Mouse (Mus musculus): ENCODE measurements around the gene Glis3. TPM values are rescaled to one million over a fixed set of nuclear protein-coding genes. Genes with fewer than 3 reads are reported as not detected.

Glis3 gene
- total and polyA plus RNA-seq, 3 experiments = 0.27 TPM; not detected in 2

DNA sequence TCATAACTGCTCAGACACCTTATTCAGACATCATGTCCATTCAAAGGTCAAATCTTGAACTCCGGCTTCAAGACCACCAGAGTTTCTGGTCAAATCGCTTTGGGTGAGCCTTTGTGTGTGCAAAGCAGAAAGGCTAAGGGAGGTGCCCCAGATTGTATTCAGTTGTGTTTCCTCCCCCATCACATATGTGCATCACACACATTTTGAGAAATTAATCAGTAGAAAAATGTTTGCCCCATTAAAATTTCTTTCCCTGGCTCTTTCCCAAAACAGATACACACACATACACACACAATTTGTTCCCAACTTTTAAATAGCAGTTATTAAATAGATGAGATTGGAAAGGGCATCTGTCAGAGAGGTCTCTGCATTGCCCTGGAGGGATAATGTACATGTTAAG lies 442.3 kb downstream of the Glis3 start:
- H3K4me1 ChIP-seq (ENCODE audit: insufficient read depth, low read depth, low read length) = no peaks in the 10 kb centered on the region
- TF ChIP-seq TAL1 (conservative IDR thresholded peaks at IDR 0.05; ENCODE audit: low read depth, low read length) = no peak
- no peak for TF ChIP-seq POLR2AphosphoS5 (IDR thresholded peaks at IDR 0.05; ENCODE audit: insufficient replicate concordance, low read depth, low read length)
- no peak for TF ChIP-seq GATA2 (IDR thresholded peaks at IDR 0.05; ENCODE audit: borderline replicate concordance, low read depth, low read length)
- no peak for TF ChIP-seq GATA1 (IDR thresholded peaks at IDR 0.05; ENCODE audit: borderline replicate concordance, low read length)
- TF ChIP-seq CTCF (IDR thresholded peaks at IDR 0.05; ENCODE audit: low read depth, low read length) = no peak
- no peaks in the 10 kb centered on the region; the same call in 1 of the 2 replicates for H3K9me3 ChIP-seq (replicated peaks)
- DNase-seq (ENCODE audit: low spot score) = no peak
- no peak overlapping the region for H3K4me3 ChIP-seq (ENCODE audit: low read depth, low read length)
- H3K36me3 ChIP-seq (replicated peaks) = no peaks in the 10 kb centered on the region
- no peak for ATAC-seq (ENCODE audit: extremely low read depth, insufficient number of reproducible peaks, low FRiP score, poor library complexity, severe bottlenecking)
- no peaks in the 10 kb centered on the region for H3K27me3 ChIP-seq (ENCODE audit: insufficient read depth, low read length)

DNA sequence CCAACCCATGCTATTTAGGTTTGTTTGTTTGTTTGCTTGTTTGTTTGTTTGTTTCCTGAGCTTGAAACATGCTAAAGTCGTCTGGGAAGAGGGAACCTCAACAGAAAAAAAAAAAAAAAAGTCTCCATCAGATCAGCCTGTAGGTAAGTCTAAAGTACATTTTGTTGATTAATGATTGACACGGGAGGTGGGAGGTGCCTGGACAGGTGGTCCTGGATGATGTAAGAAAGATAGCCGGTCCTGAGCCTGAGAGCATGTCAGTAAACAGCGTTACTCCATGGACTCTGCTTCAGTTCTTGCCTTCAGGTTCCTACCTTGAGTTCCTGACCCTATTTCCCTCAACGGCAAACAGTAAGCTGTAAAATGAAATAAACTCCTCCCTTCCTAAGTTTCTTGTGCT lies 444.3 kb downstream of the Glis3 start:
- TF ChIP-seq POLR2AphosphoS5 (IDR thresholded peaks at IDR 0.05; ENCODE audit: insufficient replicate concordance, low read depth, low read length) = no peak
- no peak for TF ChIP-seq GATA1 (IDR thresholded peaks at IDR 0.05; ENCODE audit: borderline replicate concordance, low read length)
- TF ChIP-seq GATA2 (IDR thresholded peaks at IDR 0.05; ENCODE audit: borderline replicate concordance, low read depth, low read length) = no peak
- TF ChIP-seq CTCF (IDR thresholded peaks at IDR 0.05; ENCODE audit: low read depth, low read length) = no peak
- no peak for TF ChIP-seq TAL1 (conservative IDR thresholded peaks at IDR 0.05; ENCODE audit: low read depth, low read length)
- H3K4me1 ChIP-seq (ENCODE audit: insufficient read depth, low read depth, low read length) = no peaks in the 10 kb centered on the region
- H3K9me3 ChIP-seq (replicated peaks) = no peaks in the 10 kb centered on the region
- H3K27me3 ChIP-seq (ENCODE audit: insufficient read depth, low read length) = no peaks in the 10 kb centered on the region
- H3K36me3 ChIP-seq (replicated peaks) = no peaks in the 10 kb centered on the region
- ATAC-seq (ENCODE audit: extremely low read depth, insufficient number of reproducible peaks, low FRiP score, poor library complexity, severe bottlenecking) = no peak
- DNase-seq (ENCODE audit: low spot score) = no peak
- no peak overlapping the region for H3K4me3 ChIP-seq (ENCODE audit: low read depth, low read length)

GRCm38 (mm10) chr19:28235096-28235495 lies 444.8 kb downstream of the Glis3 start:
- Histone ChIP-seq H3K27me3 (ENCODE audit: insufficient read depth, low read length) (no peaks in the 10 kb centered on the region), H3K9me3 (replicated peaks) (no peaks in the 10 kb centered on the region), H3K4me1 (ENCODE audit: insufficient read depth, low read depth, low read length) (no peaks in the 10 kb centered on the region), H3K4me3 (ENCODE audit: low read depth, low read length) (no peak overlapping the region), H3K36me3 (replicated peaks) (no peaks in the 10 kb centered on the region)
- ATAC-seq (ENCODE audit: extremely low read depth, insufficient number of reproducible peaks, low FRiP score, poor library complexity, severe bottlenecking) (no peak), DNase-seq (ENCODE audit: low spot score) (no peak)
- TF ChIP-seq CTCF (IDR thresholded peaks at IDR 0.05; ENCODE audit: low read depth, low read length) (no peak), TAL1 (conservative IDR thresholded peaks at IDR 0.05; ENCODE audit: low read depth, low read length) (no peak), GATA2 (IDR thresholded peaks at IDR 0.05; ENCODE audit: borderline replicate concordance, low read depth, low read length) (no peak), GATA1 (IDR thresholded peaks at IDR 0.05; ENCODE audit: borderline replicate concordance, low read length) (no peak), POLR2AphosphoS5 (IDR thresholded peaks at IDR 0.05; ENCODE audit: insufficient replicate concordance, low read depth, low read length) (no peak)

DNA sequence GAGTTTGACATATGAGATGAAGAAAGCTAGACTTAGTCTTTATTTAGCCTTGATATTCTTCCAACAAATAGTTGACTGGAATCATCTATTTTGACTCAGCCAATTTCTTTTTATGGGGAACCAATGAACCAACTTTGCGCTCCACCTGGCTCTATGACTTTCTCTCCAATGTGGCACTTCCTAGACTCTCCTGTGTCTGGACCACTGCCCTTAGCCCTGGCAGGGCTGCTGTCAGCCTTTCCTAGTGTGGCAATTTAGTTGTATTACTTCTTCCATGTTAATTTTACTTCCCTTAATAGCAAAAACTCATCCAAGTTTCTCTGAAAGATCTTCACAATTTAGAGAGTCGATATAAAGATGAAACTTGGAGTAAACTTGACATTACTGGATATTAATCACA lies 445.2 kb downstream of the Glis3 start:
- no peaks in the 10 kb centered on the region for H3K4me1 ChIP-seq (ENCODE audit: insufficient read depth, low read depth, low read length)
- DNase-seq (ENCODE audit: low spot score) (no peak), ATAC-seq (ENCODE audit: extremely low read depth, insufficient number of reproducible peaks, low FRiP score, poor library complexity, severe bottlenecking) (no peak)
- no peaks in the 10 kb centered on the region for H3K27me3 ChIP-seq (ENCODE audit: insufficient read depth, low read length)
- no peak overlapping the region for H3K4me3 ChIP-seq (ENCODE audit: low read depth, low read length)
- TF ChIP-seq CTCF (IDR thresholded peaks at IDR 0.05; ENCODE audit: low read depth, low read length) = no peak
- no peaks in the 10 kb centered on the region for H3K36me3 ChIP-seq (replicated peaks)
- H3K9me3 ChIP-seq (replicated peaks) = no peaks in the 10 kb centered on the region

DNA sequence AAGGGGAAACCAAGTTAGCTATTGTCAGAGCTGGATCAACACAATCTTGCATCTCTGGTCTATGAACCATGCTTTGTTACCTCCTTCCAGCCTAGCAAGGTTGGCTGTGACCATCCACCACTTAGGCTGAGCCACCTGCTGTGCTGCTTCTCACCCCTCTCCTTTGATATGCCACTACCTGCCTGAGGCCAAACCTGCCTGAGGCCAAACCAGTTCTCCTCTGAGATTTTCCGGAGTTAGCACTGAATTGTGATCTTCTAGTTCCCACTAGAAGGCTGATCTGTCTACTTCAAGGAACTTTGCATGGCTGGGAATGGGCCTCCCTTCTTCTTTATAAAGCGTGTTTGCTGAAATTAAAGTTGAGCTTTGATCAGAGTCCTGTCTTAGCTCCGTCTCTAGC lies 448.4 kb downstream of the Glis3 start:
- ATAC-seq (ENCODE audit: extremely low read depth, insufficient number of reproducible peaks, low FRiP score, poor library complexity, severe bottlenecking) (no peak), DNase-seq (ENCODE audit: low spot score) (no peak)
- H3K4me3 ChIP-seq (ENCODE audit: low read depth, low read length) = no peak overlapping the region
- H3K4me1 ChIP-seq (ENCODE audit: insufficient read depth, low read depth, low read length) = no peaks in the 10 kb centered on the region
- no peaks in the 10 kb centered on the region for H3K9me3 ChIP-seq (replicated peaks)
- no peaks in the 10 kb centered on the region for H3K36me3 ChIP-seq (replicated peaks)
- TF ChIP-seq POLR2AphosphoS5 (IDR thresholded peaks at IDR 0.05; ENCODE audit: insufficient replicate concordance, low read depth, low read length) = no peak
- TF ChIP-seq TAL1 (conservative IDR thresholded peaks at IDR 0.05; ENCODE audit: low read depth, low read length) = no peak
- TF ChIP-seq GATA2 (IDR thresholded peaks at IDR 0.05; ENCODE audit: borderline replicate concordance, low read depth, low read length) = no peak
- no peak for TF ChIP-seq GATA1 (IDR thresholded peaks at IDR 0.05; ENCODE audit: borderline replicate concordance, low read length)
- no peak for TF ChIP-seq CTCF (IDR thresholded peaks at IDR 0.05; ENCODE audit: low read depth, low read length)
- H3K27me3 ChIP-seq (ENCODE audit: insufficient read depth, low read length) = no peaks in the 10 kb centered on the region

DNA sequence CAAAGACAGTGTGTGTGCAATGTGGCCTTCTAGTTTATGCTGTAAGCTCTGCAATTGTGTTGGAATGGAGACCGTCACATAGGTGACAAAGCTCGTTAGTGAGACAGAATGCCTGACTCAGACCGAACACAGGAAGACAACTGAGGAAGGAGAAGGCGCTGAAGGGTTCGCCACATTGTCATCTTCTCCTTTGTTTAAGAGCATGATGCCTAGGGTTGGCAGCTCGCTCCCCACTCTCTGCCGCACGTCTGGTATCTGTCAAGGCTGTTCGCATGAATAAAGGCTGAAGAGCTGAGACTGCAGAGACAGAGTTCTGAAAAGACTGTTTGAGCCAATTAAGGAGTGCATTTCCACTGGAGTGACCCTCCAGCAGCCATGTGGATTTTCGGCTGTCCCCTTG lies 452.4 kb downstream of the Glis3 start:
- Histone ChIP-seq H3K36me3 (replicated peaks) (no peaks in the 10 kb centered on the region), H3K4me3 (ENCODE audit: low read depth, low read length) (no peak overlapping the region), H3K27me3 (ENCODE audit: insufficient read depth, low read length) (no peaks in the 10 kb centered on the region), H3K4me1 (ENCODE audit: insufficient read depth, low read depth, low read length) (no peaks in the 10 kb centered on the region), H3K9me3 (replicated peaks) (no peaks in the 10 kb centered on the region)
- DNase-seq (ENCODE audit: low spot score) (no peak), ATAC-seq (ENCODE audit: extremely low read depth, insufficient number of reproducible peaks, low FRiP score, poor library complexity, severe bottlenecking) (no peak)
- TF ChIP-seq TAL1 (conservative IDR thresholded peaks at IDR 0.05; ENCODE audit: low read depth, low read length) = no peak
- no peak for TF ChIP-seq GATA1 (IDR thresholded peaks at IDR 0.05; ENCODE audit: borderline replicate concordance, low read length)
- no peak for TF ChIP-seq POLR2AphosphoS5 (IDR thresholded peaks at IDR 0.05; ENCODE audit: insufficient replicate concordance, low read depth, low read length)
- no peak for TF ChIP-seq GATA2 (IDR thresholded peaks at IDR 0.05; ENCODE audit: borderline replicate concordance, low read depth, low read length)
- TF ChIP-seq CTCF (IDR thresholded peaks at IDR 0.05; ENCODE audit: low read depth, low read length) = no peak

DNA sequence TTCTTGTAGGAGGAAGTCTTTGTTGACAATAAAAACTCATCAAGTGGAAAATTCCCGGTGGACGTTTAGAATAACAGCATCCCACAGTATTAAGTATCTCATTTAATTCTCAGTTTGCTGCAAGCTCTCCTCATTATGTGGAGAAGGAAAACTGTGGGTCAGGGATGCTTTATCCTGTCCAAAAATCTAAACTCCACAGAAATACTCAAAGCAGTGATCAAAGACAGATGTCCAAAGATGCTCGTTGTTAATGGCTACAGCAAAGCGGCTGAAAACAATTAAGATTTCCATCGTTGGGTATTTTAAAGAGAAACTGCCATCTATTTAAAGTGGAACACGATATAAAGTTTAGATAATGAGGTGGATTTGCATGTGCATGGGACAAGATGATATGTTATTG lies 454.2 kb downstream of the Glis3 start:
- H3K36me3 ChIP-seq (replicated peaks) = no peaks in the 10 kb centered on the region
- TF ChIP-seq TAL1 (conservative IDR thresholded peaks at IDR 0.05; ENCODE audit: low read depth, low read length) (no peak), CTCF (IDR thresholded peaks at IDR 0.05; ENCODE audit: low read depth, low read length) (no peak), POLR2AphosphoS5 (IDR thresholded peaks at IDR 0.05; ENCODE audit: insufficient replicate concordance, low read depth, low read length) (no peak), GATA2 (IDR thresholded peaks at IDR 0.05; ENCODE audit: borderline replicate concordance, low read depth, low read length) (no peak), GATA1 (IDR thresholded peaks at IDR 0.05; ENCODE audit: borderline replicate concordance, low read length) (no peak)
- no peak overlapping the region for H3K4me3 ChIP-seq (ENCODE audit: low read depth, low read length)
- no peak for ATAC-seq (ENCODE audit: extremely low read depth, insufficient number of reproducible peaks, low FRiP score, poor library complexity, severe bottlenecking)
- no peaks in the 10 kb centered on the region for H3K4me1 ChIP-seq (ENCODE audit: insufficient read depth, low read depth, low read length)
- H3K9me3 ChIP-seq (replicated peaks) = no peaks in the 10 kb centered on the region
- no peaks in the 10 kb centered on the region for H3K27me3 ChIP-seq (ENCODE audit: insufficient read depth, low read length)
- DNase-seq (ENCODE audit: low spot score) = no peak
